Mouse (Mus musculus) MN1 (cell line): ENCODE measurements around the gene Bcl7c.
A peak's percentile ranks its signal among the peaks of the same experiment; 100 is the strongest.
"Not testable (repeated sequence)": the region's sequence is repeated elsewhere in the genome, so short reads cannot be mapped to it uniquely, and the experiment has no call there.

Experiments used
- DNase-seq: peaks from one replicate; pipeline ENCODE4 v3.0.0-alpha.2; 2016; ENCODE audit warnings: low spot score

Bcl7c gene

GRCm38 (mm10) chr7:127681888-127682553 lies 26.7 kb downstream of the Bcl7c start:
- no peak for DNase-seq

- no peak for DNase-seq
These were observed 28.2 kb downstream of the Bcl7c start for GRCm38 (mm10) chr7:127680541-127680940.

GRCm38 (mm10) chr7:127678811-127679210 lies 29.9 kb downstream of the Bcl7c start:
- DNase-seq: no peak

GRCm38 (mm10) chr7:127677609-127678008 lies 31.1 kb downstream of the Bcl7c start:
- DNase-seq: no peak

- DNase-seq: peak; percentile 39
These were observed 31.7 kb downstream of the Bcl7c start for GRCm38 (mm10) chr7:127677077-127677476.

DNA sequence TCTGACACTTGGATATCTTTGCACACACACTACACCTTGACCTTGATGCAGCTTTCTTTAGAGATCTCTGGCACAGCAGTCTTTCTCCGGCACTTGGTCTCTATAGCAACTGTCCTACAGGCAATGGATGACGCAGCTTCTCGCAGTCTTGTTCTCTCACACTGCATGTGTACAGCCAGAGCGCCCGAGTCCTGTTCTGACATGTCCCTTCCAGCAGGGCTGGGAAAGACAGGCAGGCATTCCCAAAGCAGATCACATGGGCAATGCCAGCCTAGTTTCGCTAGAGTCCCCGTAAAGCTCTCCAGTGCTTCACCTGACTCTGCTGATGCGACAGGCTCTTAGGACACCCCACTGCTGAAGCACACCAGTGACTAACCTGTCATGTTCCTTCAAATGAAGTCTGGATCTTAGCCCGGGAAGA lies 33.3 kb downstream of the Bcl7c start:
- DNase-seq: peak; percentile 69

DNA sequence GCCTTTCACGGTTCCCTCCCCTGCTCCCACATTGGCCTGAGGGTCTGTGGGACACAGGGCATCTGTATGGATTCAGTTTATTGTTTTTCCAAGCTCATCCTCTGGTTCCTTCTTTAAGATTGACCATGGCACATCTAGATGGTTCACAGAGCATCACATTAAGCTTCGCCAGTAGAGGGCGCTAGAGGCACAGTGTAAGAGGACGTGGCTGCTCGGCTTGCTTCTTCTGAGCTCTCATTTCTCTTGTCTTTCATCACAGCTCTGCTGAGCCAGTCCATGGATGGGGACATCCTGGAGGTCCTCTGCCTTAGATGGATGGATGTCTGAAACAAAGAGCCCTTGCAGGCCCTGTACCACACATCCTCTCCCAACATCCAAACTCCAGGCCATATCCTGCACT lies 33.8 kb downstream of the Bcl7c start:
- peak; percentile 94 for DNase-seq

DNA sequence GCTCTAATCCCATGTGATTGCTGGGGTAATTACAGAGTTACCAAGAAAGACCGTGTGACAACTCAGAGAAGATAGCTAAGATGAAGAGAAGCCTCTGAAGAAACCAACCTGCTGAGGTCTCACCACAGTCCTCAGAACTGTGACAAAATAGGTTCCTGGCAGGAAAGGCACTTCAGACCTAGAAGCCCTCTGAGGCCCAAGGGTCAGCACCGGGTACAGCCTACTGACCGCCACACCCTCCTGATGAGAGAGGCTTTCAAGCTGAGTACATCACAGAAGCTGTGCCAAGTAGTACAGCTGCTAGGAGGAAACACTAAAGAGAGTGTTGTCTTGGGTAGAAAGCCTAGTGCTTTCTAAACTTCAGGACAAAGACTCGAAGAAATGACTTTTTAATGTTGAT lies 36.0 kb downstream of the Bcl7c start:
- no peak for DNase-seq

GRCm38 (mm10) chr7:127671880-127672774 lies 36.6 kb downstream of the Bcl7c start:
- peak; percentile 25 for DNase-seq

- DNase-seq: no peak
These were observed 41.6 kb downstream of the Bcl7c start for GRCm38 (mm10) chr7:127667171-127667570.

- no peak for DNase-seq
These were observed 42.1 kb downstream of the Bcl7c start for GRCm38 (mm10) chr7:127666679-127667078.

DNA sequence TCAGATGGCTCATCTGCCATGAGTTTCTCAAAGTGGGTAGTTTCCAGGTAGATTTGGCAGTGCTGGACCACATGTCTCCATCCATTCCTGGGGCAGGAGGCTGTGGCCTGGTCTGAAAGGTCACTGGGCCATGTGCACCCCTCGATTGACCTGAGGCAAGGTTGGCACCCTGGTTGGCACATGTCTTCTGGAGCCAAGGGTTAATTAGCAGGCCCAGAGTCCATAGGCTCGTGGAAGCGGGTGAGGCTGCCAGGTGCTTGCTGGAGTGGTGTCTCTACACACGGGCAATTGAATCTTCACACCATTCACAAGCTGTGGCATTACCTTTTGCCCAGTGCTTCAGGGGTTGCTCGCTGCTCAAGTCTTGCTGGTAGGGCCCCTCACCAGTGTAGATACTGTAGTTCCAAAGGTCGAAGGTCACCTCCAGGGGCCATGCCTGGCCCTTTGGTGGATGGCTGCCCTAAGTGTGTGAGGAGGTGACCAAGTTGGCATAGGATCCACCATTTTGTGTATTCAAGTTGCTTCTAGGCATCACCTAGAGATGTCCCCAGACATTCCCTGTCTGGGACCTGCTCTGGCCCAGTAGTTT lies 42.6 kb downstream of the Bcl7c start:
- DNase-seq: no peak

GRCm38 (mm10) chr7:127662926-127663325 lies 45.8 kb downstream of the Bcl7c start:
- no peak for DNase-seq

DNA sequence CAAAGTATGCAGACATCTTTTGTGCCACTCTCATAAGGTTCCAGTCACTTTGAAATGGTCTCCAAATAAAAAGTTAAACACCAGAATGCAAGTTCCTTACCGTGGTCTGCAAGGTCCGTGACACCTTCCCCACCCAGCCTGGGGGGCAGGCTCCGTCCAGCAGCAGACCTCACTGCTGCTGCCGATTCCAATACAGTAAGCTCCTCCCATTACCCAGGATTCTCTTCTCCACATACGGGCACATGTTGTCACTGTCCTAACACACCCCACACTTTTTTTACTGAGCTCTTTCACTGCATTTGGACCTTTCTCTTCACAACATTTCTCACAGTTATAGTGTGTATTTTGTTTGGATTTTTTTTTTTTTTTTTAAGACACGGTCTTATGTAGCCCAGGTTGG lies 46.9 kb downstream of the Bcl7c start:
- DNase-seq: no peak

GRCm38 (mm10) chr7:127660882-127661281 lies 47.9 kb downstream of the Bcl7c start:
- DNase-seq: no peak

DNA sequence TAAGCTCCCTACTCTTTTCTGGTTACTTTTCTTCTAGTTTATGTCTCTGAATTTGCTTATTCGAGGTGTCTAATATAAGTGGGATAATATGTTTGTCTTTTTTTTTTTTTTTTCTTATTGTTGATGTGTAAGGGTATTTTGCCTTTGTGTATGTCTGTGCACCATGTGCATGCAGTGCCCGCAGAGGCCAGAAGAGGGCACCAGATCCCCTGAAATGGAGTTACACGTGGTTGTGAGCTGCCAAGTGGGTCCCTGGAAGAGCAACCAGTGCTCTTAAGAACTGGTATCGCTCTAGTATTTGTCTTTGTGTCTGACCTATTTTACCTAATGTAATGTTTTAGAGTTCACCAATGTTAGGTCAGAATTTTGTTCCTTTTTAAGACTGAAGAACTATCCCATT lies 51.8 kb downstream of the Bcl7c start:
- peak; percentile 65 for DNase-seq

DNA sequence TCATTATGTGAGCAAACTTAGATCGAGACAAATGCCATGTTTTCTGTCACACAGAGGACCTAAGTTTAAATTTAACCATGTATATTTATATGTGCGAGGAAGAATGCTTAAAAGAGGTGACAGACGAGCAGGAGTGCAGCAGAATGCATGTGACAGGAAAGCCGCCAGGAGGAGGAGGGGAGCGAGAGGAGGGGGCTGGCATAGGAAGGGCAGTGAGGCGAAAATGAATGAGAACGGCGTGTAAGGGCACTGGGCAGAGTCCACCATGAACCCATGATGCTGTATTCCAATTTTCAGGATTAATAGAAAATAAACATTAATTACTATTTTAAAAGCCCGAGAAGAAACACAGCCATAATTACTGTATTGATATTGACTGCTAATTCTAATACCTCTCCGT lies 54.4 kb downstream of the Bcl7c start:
- DNase-seq: no peak

- DNase-seq: no peak
These were observed 56.7 kb downstream of the Bcl7c start for GRCm38 (mm10) chr7:127652050-127652449.

- DNase-seq: no peak
These were observed 57.1 kb downstream of the Bcl7c start for GRCm38 (mm10) chr7:127651624-127652023.

DNA sequence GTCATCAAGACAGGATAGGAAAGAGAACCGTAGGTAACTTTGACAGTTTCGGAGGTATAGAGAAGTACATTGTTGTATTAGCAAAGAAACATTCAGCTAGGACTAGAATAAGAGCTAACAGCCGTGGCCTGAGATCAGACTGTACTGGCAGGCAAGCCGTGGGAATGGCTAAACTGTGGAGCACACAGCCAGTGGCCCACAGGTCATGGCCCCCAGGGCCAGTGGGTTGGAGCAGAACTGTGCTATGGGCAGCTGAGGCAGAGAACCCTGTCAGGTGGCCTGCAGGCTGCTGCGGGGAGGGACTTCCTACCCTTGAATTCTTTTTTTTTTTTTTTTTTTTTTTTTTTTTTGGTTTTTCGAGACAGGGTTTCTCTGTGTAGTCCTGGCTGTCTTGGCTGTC lies 59.5 kb downstream of the Bcl7c start:
- no peak for DNase-seq

- DNase-seq: no peak
These were observed 60.1 kb downstream of the Bcl7c start for GRCm38 (mm10) chr7:127648516-127649201.

DNA sequence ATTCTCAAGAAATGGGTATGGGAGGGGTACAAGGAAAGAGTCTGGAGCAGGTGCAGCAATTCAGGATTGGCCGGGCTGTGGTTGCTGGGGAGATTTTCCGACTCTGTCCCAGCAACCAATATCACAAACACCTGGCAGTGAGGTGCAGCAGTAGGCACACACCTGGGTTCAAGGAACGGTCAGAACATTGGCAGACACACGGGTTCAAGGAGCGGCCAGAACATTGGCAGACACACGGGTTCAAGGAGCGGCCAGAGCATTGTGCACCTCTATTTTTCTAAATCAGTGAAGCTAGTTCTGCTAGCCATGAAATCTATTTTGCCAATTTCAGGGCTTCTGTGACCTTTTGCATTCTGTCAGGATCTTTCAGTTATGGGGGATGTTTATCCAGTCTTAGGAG lies 61.2 kb downstream of the Bcl7c start:
- not testable (repeated sequence) for DNase-seq
